Mouse (Mus musculus) hindbrain, embryonic 15.5 days (tissue): Measurements from ENCODE around the gene Cdhr2. TPM values are rescaled to one million over a fixed set of nuclear protein-coding genes. Genes with fewer than 3 reads are reported as not detected.

ENCODE experiments used
- ATAC-seq: fragments of 200-750 bp; cut with Nextera tagmentation; 2 replicates; pipeline ENCODE4 v1.8.0; 2017; ENCODE audit warnings: low read depth, moderate number of reproducible peaks, moderate TSS enrichment; ENCODE audit not compliant: low FRiP score
- H3K27ac ChIP-seq: fragments of 300-500 bp; sonication (generic); replicated peaks from 2 replicates; pipeline ENCODE4 v1.5.1; 2015; ENCODE audit warnings: mild to moderate bottlenecking, inconsistent platforms
- H3K27me3 ChIP-seq: fragments of 300-500 bp; sonication (generic); 2 replicates; pipeline ENCODE4 v1.6.1; 2015; ENCODE audit warnings: control low read depth, inconsistent platforms
- H3K36me3 ChIP-seq: fragments of 300-500 bp; sonication (generic); 2 replicates; pipeline ENCODE4 v1.6.1; 2015; ENCODE audit warnings: control low read depth, inconsistent platforms
- H3K4me1 ChIP-seq: fragments of 300-500 bp; sonication (generic); replicated peaks from 2 replicates; pipeline ENCODE4 v1.6.1; 2015; ENCODE audit warnings: control low read depth, inconsistent platforms
- H3K4me2 ChIP-seq: fragments of 300-500 bp; sonication (generic); 2 replicates; pipeline ENCODE4 v1.6.1; 2015; ENCODE audit warnings: moderate library complexity, mild to moderate bottlenecking, inconsistent platforms
- H3K4me3 ChIP-seq: fragments of 300-500 bp; sonication (generic); 2 replicates; pipeline ENCODE4 v1.5.1; 2015; ENCODE audit warnings: mild to moderate bottlenecking, inconsistent platforms
- H3K9ac ChIP-seq: fragments of 300-500 bp; sonication (generic); 2 replicates; pipeline ENCODE4 v1.6.1; 2015; ENCODE audit warnings: inconsistent platforms
- H3K9me3 ChIP-seq: fragments of 300-500 bp; sonication (generic); 2 replicates; pipeline ENCODE4 v1.6.1; 2016; ENCODE audit warnings: control low read depth, inconsistent platforms
- WGBS: fragments of 180-500 bp; shearing (Covaris S2); methylation state at CpG from one replicate; pipeline ENCODE4 v1.1.7; 2015; 5-methylcytosine and 5-hydroxymethylcytosine counted together
- polyA plus RNA-seq: library from polyadenylated mRNA; unstranded; fragments of >200 nt; fragmentation: Nextera tagmentation; extraction: Ambion mirVana; gene quantifications from 2 replicates; pipeline ENCODE4 v1.2.1, GENCODE M21; 2015

The Cdhr2 gene
- polyA plus RNA-seq, 1 experiment from 2014 or later: 0.26 TPM

- 17% methylated on average over 25 of the region's 26 CpGs for WGBS
- Histone ChIP-seq H3K36me3 (no peaks in the 10 kb centered on the region), H3K4me3 (peak overlapping the region; percentile 96), H3K9me3 (no peaks in the 10 kb centered on the region), H3K9ac (peak overlapping the region; percentile 42), H3K4me1 (peaks cover 35% of the 10 kb centered on the region), H3K4me2 (peak overlapping the region; percentile 82), H3K27me3 (no peaks in the 10 kb centered on the region), H3K27ac (peak overlapping the region; percentile 93)
- ATAC-seq: peak; percentile 83
These were observed 6.8 kb upstream of the Cdhr2 start for GRCm38 (mm10) chr13:54694348-54695060.

DNA sequence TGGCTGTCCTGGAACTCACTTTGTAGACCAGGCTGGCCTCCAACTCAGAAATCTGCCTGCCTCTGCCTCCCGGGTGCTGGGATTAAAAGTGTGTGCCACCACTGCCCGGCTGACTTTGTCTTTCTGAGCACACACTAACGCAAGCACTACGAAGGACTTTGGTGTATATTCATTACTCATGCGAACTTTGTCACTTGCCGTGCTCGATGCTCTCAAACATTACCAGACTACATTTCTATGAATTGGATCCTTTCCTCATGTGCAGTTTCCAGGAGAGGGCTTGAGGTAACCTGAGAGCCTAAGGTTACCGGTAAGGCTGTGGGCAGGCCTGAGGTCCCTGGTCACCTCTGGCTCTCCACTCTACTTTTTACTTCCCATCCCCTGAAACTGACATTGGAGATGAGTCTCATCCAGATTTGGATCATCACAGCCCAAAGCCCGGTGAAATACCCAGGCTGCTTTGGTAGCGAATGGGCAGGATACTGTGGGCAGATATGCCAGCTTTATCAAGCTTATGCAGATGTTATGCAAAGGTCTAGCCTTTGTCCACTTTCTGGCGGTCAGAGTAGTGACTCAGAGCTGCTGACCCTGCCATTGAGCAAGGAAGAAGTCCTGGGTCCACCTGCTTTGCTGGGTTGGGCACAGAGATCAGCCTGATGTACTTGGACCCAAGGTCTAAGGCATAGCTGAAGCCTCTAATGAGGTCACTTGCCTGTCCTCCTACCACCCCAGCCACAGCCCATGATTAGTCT, 5.6 kb upstream of the Cdhr2 start:
- no peak overlapping the region for H3K4me2 ChIP-seq
- H3K4me1 ChIP-seq: peaks cover 28% of the 10 kb centered on the region
- 90% methylated on average over 11 of the region's 11 CpGs for WGBS
- H3K9ac ChIP-seq: no peak overlapping the region
- ATAC-seq: no peak
- no peak overlapping the region for H3K4me3 ChIP-seq
- H3K27me3 ChIP-seq: no peaks in the 10 kb centered on the region
- no peaks in the 10 kb centered on the region for H3K36me3 ChIP-seq
- H3K27ac ChIP-seq: no peak overlapping the region
- H3K9me3 ChIP-seq: no peaks in the 10 kb centered on the region

- Histone ChIP-seq H3K4me1 (no peaks in the 10 kb centered on the region), H3K9me3 (no peaks in the 10 kb centered on the region), H3K9ac (no peak overlapping the region), H3K27ac (no peak overlapping the region), H3K4me2 (no peak overlapping the region), H3K27me3 (no peaks in the 10 kb centered on the region), H3K4me3 (no peak overlapping the region), H3K36me3 (no peaks in the 10 kb centered on the region)
- no peak for ATAC-seq
- 62% methylated on average over 7 of the region's 7 CpGs for WGBS
These were observed 1.2 kb downstream of the Cdhr2 start for GRCm38 (mm10) chr13:54702507-54702906.

- WGBS: 51% methylated on average over 6 of the region's 6 CpGs
- Histone ChIP-seq H3K9ac (no peak overlapping the region), H3K36me3 (no peaks in the 10 kb centered on the region), H3K4me3 (no peak overlapping the region), H3K27ac (no peak overlapping the region), H3K27me3 (no peaks in the 10 kb centered on the region), H3K4me1 (no peaks in the 10 kb centered on the region), H3K4me2 (no peak overlapping the region), H3K9me3 (no peaks in the 10 kb centered on the region)
- no peak for ATAC-seq
These were observed 3.6 kb downstream of the Cdhr2 start for GRCm38 (mm10) chr13:54704890-54705289.

DNA sequence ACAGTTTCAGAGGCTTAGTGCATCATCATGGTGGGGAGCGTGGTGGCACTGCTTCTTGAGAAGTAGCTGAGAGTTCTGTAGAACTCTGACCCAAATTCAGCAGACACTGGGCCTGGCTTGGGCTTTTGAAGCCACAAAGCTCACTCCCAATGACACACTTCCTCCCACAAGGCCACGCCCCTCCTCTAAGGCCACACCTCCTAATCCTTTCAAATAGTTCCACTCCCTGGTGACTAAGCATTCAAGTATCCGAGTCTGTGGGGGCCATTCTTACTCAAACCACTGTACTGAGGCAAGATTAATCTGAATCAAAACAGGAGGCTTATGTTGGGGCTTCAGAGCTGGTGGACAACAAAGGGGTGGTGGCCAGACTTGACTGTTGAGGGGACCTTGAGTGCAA, 9.6 kb downstream of the Cdhr2 start:
- WGBS: 87% methylated on average over 3 of the region's 3 CpGs
- no peak overlapping the region for H3K27ac ChIP-seq
- H3K4me2 ChIP-seq: no peak overlapping the region
- H3K27me3 ChIP-seq: no peaks in the 10 kb centered on the region
- no peaks in the 10 kb centered on the region for H3K4me1 ChIP-seq
- ATAC-seq: no peak
- H3K36me3 ChIP-seq: no peaks in the 10 kb centered on the region
- H3K4me3 ChIP-seq: no peak overlapping the region
- no peak overlapping the region for H3K9ac ChIP-seq
- H3K9me3 ChIP-seq: no peaks in the 10 kb centered on the region

- H3K4me3 ChIP-seq: no peak overlapping the region
- no peaks in the 10 kb centered on the region for H3K36me3 ChIP-seq
- H3K9me3 ChIP-seq: no peaks in the 10 kb centered on the region
- no peak overlapping the region for H3K27ac ChIP-seq
- 0 out of 2 replicates have a peak, but pooled peaks cover 5% of the 10 kb centered on the region for H3K4me1 ChIP-seq
- no peak overlapping the region for H3K4me2 ChIP-seq
- no peak for ATAC-seq
- no peaks in the 10 kb centered on the region for H3K27me3 ChIP-seq
- WGBS: 41% methylated on average over 4 of the region's 4 CpGs
- H3K9ac ChIP-seq: no peak overlapping the region
These were observed 13.1 kb downstream of the Cdhr2 start for GRCm38 (mm10) chr13:54714393-54714792.

- H3K4me2 ChIP-seq: no peak overlapping the region
- H3K9me3 ChIP-seq: no peaks in the 10 kb centered on the region
- 71% methylated on average over 10 of the region's 10 CpGs for WGBS
- H3K4me1 ChIP-seq: 0 out of 2 replicates have a peak, but pooled peaks cover 5% of the 10 kb centered on the region
- no peaks in the 10 kb centered on the region for H3K36me3 ChIP-seq
- no peak overlapping the region for H3K4me3 ChIP-seq
- no peak for ATAC-seq
- no peak overlapping the region for H3K27ac ChIP-seq
- H3K27me3 ChIP-seq: no peaks in the 10 kb centered on the region
- no peak overlapping the region for H3K9ac ChIP-seq
These were observed 13.7 kb downstream of the Cdhr2 start for GRCm38 (mm10) chr13:54714996-54715395.

DNA sequence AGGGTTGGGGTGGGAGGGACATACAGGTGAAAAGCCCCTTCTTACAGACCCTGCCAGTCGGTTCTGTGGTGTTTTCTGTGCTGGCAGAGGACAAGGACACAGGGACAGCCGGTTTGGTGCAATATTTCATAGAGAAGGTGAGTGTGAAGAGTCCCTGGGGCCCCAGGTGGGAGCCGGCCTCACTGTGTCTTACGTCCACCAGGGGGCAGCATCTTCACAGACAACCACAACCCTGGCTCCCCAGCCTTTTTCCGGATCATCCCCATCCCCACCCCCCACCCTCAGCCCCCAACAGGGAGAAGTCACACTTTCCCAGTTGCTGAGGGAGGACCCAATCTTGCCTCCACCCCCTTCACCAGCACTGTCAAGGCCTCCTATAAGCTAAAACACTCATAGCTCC, 15.7 kb downstream of the Cdhr2 start:
- Histone ChIP-seq H3K4me1 (0 out of 2 replicates have a peak, but pooled peaks cover 5% of the 10 kb centered on the region), H3K27ac (no peak overlapping the region), H3K4me2 (no peak overlapping the region), H3K9ac (no peak overlapping the region), H3K36me3 (no peaks in the 10 kb centered on the region), H3K4me3 (no peak overlapping the region), H3K9me3 (no peaks in the 10 kb centered on the region), H3K27me3 (no peaks in the 10 kb centered on the region)
- ATAC-seq: peak; percentile 23
- WGBS: 6% methylated on average over 5 of the region's 5 CpGs

DNA sequence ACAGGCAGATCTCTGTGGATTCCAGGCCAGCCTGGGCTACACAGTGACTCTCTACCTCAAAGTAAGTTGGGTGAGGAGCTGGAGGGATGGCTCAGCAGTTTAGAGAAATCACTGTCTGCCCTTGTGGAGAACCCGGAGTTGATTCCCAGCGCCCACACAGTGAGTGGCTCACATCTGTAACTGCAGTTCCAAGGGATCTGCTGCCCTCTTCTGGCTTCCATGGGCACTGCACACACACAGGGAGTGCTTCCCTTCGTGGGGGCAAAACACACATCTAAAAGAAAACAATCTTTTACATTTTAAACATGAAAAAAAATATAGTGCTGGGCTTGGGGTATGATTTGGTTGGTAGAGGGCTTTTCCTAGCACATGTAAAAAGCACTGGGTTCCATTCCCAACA, 21.9 kb downstream of the Cdhr2 start:
- Histone ChIP-seq H3K27me3 (no peaks in the 10 kb centered on the region), H3K9ac (no peak overlapping the region), H3K36me3 (no peaks in the 10 kb centered on the region), H3K4me2 (no peak overlapping the region), H3K27ac (no peak overlapping the region), H3K4me1 (peaks cover 5% of the 10 kb centered on the region; the same call in 1 of the 2 replicates), H3K9me3 (no peaks in the 10 kb centered on the region), H3K4me3 (no peak overlapping the region)
- no peak for ATAC-seq
- 87% methylated on average over 3 of the region's 3 CpGs for WGBS

DNA sequence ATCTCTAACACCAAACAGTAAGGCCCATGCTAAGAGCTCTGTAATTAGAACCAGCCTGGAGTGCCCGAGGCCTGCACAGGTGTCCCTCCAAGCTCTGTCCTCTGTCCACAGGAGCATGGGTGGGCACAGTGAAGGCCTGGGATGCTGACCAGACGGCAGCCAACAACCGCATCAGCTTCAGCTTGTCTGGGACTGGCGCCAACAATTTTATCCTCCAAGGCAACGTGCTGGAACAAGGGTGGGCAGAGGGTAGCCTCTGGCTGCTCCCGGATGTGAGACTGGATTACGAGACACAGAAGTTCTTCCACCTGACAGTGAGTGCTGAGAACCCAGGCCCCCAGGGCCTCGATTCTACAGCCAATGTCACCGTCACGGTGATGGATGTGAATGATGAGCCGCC, 24.9 kb downstream of the Cdhr2 start:
- no peaks in the 10 kb centered on the region for H3K9me3 ChIP-seq
- H3K27me3 ChIP-seq: no peaks in the 10 kb centered on the region
- no peaks in the 10 kb centered on the region for H3K36me3 ChIP-seq
- H3K4me1 ChIP-seq: peaks cover 5% of the 10 kb centered on the region; the same call in 1 of the 2 replicates
- H3K4me2 ChIP-seq: no peak overlapping the region
- H3K4me3 ChIP-seq: no peak overlapping the region
- WGBS: 55% methylated on average over 11 of the region's 11 CpGs
- peak; percentile 45; the same call in 1 of the 2 replicates for ATAC-seq
- H3K27ac ChIP-seq: no peak overlapping the region
- no peak overlapping the region for H3K9ac ChIP-seq

- H3K27me3 ChIP-seq: peaks cover 15% of the 10 kb centered on the region; the same call in 1 of the 2 replicates
These were observed 35.7 kb downstream of the Cdhr2 start for GRCm38 (mm10) chr13:54736931-54737330.

DNA sequence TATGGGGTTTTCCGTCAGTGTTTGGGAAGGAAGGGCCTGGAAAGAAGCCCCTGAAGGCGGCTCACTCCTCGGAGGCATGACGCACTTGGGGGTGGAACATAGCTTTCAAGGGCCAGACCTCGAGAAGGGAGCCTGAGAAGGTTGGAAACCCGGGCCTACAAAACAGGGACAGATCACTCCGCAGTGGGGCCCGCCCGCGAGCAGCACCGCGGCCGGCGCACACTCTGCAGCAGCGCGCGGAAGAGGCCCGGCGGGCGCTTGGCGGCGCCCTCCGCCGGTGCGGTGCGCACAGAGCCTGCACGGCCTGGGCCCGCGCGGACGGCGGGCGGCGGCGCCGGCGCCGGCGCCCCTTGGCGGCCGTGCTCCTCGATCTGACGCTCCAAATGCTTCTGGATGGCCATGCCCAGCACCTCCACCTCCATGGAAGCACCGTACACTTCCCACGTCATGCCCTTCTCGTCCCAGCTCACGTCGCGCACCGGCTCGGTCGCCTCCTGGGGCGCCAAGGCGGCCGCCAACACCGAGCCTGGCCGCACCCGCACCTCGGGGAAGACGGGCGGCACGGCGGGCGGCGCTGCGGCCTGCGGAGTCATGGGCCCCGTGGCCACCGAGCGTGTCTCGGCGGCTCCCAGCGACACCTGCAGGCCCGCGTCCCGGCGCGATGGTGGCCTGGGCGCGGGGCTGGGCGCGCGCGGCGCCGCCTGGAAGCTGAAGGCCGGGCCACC, 36.4 kb downstream of the Cdhr2 start:
- no peak overlapping the region for H3K9ac ChIP-seq
- H3K4me1 ChIP-seq: peaks cover 20% of the 10 kb centered on the region
- no peak overlapping the region for H3K27ac ChIP-seq
- 2% methylated on average over 80 of the region's 87 CpGs for WGBS
- peak overlapping the region; percentile 47 for H3K4me2 ChIP-seq
- no peaks in the 10 kb centered on the region for H3K9me3 ChIP-seq
- H3K4me3 ChIP-seq: peak overlapping the region; percentile 23
- no peak for ATAC-seq
- H3K36me3 ChIP-seq: peaks cover 28% of the 10 kb centered on the region
- peaks cover 15% of the 10 kb centered on the region; the same call in 1 of the 2 replicates for H3K27me3 ChIP-seq

More at GRCm38 (mm10) chr13:54736931-54737330, 35.7 kb downstream of the Cdhr2 start:
- H3K4me3 ChIP-seq: no peak overlapping the region
- ATAC-seq: 0 out of 2 replicates have a peak, but pooled peaks have one; percentile 25
- no peaks in the 10 kb centered on the region for H3K9me3 ChIP-seq
- no peak overlapping the region for H3K9ac ChIP-seq
- no peak overlapping the region for H3K4me2 ChIP-seq
- peaks cover 15% of the 10 kb centered on the region for H3K4me1 ChIP-seq
- peaks cover 28% of the 10 kb centered on the region for H3K36me3 ChIP-seq
- no peak overlapping the region for H3K27ac ChIP-seq
- whole genome bisulfite sequencing: 36% methylated on average over 3 of the region's 3 CpGs
